Mouse (Mus musculus): ENCODE results near the gene Ube2ql1. TPM values are rescaled to one million over a fixed set of nuclear protein-coding genes. Genes with fewer than 3 reads are reported as not detected.

Ube2ql1 gene
- total RNA-seq, 2 experiments from 2014 or later, result 211 to 213 TPM

GRCm38 (mm10) chr13:69717860-69718598 is 21.7 kb downstream of the Ube2ql1 start:
- DNase-seq (ENCODE audit: low spot score in 2 of 2), result peak in 1 of 2 experiments; percentile 56

- peak in 1 of 2 experiments; percentile 61 for DNase-seq (ENCODE audit: low spot score in 2 of 2)
Measured at GRCm38 (mm10) chr13:69708236-69708635, 31.5 kb downstream of the Ube2ql1 start.

- DNase-seq (ENCODE audit: low spot score in 2 of 2), result no peak
Measured at GRCm38 (mm10) chr13:69707496-69707895, 32.2 kb downstream of the Ube2ql1 start.

DNA sequence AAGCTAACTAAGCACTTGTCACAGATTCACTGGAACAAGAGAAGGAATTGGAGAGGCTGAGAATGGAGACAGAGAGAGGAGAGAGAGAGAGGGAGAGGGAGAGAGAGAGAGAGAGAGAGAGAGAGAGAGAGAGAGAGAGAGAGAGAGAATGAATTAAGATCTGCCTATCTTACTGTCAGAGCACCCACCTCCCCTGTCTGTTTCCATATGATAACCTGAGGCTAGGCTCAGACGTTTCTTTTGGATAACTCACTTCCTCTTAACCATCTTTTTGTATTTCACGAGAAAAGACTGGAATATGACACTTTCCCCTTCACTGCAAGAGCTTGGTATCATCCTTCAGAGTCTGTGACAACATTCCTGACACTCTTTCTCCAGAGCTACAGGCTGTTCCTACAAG is 32.8 kb downstream of the Ube2ql1 start:
- DNase-seq (ENCODE audit: low spot score in 2 of 2), result no peak

- DNase-seq (ENCODE audit: low spot score in 2 of 2), result no peak
Measured at GRCm38 (mm10) chr13:69703505-69703904, 36.2 kb downstream of the Ube2ql1 start.

GRCm38 (mm10) chr13:69701397-69701796 is 38.3 kb downstream of the Ube2ql1 start:
- no peak for DNase-seq (ENCODE audit: low spot score in 2 of 2)

DNA sequence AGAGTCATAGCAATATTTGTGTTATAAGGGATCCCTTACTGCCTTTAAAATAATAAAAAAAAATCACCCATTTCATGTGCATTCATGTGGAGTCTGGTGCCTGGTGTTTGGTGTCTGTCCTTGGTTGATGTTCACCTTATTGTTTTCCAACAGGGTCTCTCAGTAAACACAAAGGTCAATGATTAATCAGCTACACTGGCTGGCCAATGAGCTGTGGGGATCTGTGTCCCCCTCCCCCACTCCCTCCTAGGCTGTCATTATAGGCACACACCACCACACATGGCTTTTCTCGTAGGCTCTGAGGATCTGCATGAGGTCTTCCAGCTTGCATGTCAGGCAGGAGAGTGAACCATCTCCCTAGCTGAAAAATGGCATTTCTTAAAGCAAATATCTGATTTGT is 38.9 kb downstream of the Ube2ql1 start:
- DNase-seq (ENCODE audit: low spot score in 2 of 2), result no peak

DNA sequence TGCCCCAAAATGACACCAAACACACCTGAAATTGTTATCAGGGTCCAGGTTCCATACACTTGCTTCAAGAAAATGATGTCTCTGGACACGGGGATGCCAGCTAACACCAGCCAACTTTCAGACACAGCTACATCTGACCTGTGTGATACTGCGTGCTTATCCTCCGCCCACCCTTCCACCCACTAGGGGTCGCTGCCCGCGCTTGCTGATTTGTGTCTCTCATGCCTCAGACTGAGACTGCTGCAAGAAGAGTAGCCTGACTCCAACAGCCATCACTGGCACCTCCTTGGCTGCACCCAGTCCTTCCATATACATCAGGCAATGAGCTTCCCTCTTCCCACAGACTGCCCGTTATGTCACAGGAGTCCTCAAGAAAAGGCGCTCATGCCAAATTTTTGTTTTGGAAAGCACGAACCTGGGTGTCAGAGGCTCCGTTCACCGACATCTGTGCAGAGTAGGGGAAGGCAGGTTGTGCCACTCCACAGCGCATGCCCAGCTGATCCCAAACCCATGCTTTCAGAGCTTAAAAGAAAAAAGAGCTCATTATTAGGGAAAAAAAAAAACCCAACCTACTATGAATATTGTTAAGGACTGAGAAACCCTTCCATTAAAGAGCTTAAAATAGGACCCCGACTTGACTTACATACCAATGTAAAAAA is 43.2 kb downstream of the Ube2ql1 start:
- peak; percentile 62 to 92 for DNase-seq (ENCODE audit: low spot score in 2 of 2)

DNA sequence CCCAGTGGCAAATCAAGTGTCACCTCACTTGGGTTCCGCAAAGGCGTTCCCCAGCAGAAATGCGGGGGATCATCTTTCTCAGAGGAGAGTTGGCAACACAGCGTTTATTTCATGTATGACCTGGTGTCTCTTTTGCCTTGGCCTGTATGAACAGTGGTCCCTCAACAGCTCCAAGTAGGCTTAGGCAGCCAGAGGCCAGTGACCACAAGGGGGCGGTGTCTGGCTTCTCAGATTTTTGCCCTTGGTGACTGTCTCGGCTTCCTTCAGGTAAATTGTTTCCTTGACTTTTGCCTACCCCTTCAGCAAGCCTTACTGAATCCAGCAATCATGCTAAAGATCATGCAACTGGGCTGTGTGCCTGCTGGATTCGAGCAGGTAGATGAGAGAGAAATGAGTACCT is 48.6 kb downstream of the Ube2ql1 start:
- DNase-seq (ENCODE audit: low spot score in 2 of 2), result peak; percentile 31 to 73

- no peak for DNase-seq (ENCODE audit: low spot score in 2 of 2)
Measured at GRCm38 (mm10) chr13:69687023-69687422, 52.7 kb downstream of the Ube2ql1 start.

DNA sequence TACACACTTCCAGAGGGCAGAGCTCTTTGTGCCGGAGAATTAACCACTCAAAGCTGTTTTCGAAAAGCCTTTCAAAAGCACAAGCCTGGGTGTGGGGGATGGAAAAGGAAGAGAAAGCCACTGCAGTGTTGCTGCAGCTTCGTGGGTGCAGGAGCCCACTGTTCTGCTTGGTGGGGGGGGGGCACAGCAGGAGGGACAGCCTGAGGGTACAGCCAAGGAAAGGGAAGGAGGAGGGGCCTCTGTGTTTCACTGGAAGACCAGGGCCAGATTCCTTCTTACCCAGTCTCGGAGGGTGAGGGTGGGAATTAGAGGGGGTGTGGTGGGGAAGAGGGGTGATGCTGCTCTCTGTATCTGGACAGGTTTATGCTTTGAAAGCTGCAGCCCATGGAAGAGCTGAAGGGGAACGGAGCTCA is 54.3 kb downstream of the Ube2ql1 start:
- DNase-seq (ENCODE audit: low spot score in 2 of 2), result no peak

- DNase-seq (ENCODE audit: low spot score in 2 of 2), result no peak
Measured at GRCm38 (mm10) chr13:69673921-69674618, 65.6 kb downstream of the Ube2ql1 start.

GRCm38 (mm10) chr13:69673197-69673920 is 66.3 kb downstream of the Ube2ql1 start:
- DNase-seq (ENCODE audit: low spot score in 2 of 2), result no peak

DNA sequence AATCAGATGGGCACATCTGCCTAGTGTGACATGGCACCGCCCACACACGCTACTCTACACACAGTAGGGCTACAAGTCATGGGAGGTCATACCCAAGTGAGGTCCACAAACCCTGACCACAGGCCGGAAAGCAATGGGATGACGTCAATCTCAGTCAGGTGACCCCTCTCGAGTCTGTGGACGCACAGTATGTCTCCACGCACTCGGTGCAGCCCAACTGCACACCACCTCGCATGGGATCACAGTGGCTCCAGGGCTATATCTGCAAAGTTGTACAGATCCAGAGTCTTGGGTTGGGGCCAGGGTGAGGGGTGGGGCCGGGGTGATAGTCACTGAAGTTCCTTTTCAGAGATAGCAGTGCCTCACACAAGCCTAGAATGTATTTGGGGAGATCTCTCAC is 67.1 kb downstream of the Ube2ql1 start:
- DNase-seq (ENCODE audit: low spot score in 2 of 2), result no peak

DNA sequence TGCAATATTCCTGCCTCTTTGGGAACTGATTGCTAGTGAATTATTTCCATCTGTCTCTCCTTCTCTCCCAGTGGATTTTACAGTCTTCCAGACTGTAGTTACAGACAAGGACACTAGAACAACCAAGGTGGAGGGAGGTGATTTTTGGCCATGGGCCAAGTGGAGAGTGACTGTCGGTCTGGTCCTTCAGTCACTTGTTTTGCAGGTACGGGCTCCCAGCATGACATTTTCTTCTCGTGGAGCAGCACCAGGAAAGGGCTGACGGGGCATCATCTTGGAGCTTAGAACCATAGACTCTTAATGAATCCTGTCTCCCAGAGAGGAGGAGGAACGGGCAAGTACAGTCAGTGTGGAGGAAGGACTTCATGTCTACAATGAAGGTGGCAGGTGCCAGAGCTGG is 67.6 kb downstream of the Ube2ql1 start:
- no peak for DNase-seq (ENCODE audit: low spot score in 2 of 2)

- no peak for DNase-seq (ENCODE audit: low spot score in 2 of 2)
Measured at GRCm38 (mm10) chr13:69654508-69654907, 85.2 kb downstream of the Ube2ql1 start.

Other genes with a start within 250 kb of the Ube2ql1 start
- 10 to 100 TPM; 85.0 to 92.9 TPM for gene Nsun2, start 206.1 kb downstream of the Ube2ql1 start, total RNA-seq (2021)
- gene Tent4a, start 205.3 kb downstream of the Ube2ql1 start, total RNA-seq (2021), result 10 to 100 TPM; 51.0 to 52.1 TPM
- gene Srd5a1, start 128.4 kb downstream of the Ube2ql1 start, total RNA-seq (2021), result 1 to 10 TPM; 7.2 to 8.0 TPM
- gene Med10, start 62.5 kb upstream of the Ube2ql1 start, total RNA-seq (2021), result 10 to 100 TPM; 56.4 to 65.3 TPM

All from layer of hippocampus, adult 18-20 months (tissue).